Mouse (Mus musculus) bone marrow macrophage, adult 2 months (primary cell): ENCODE results near the gene Echdc2. TPM values are rescaled to one million over a fixed set of nuclear protein-coding genes. Genes with fewer than 3 reads are reported as not detected.
"Not testable (repeated sequence)": the region's sequence is repeated elsewhere in the genome, so short reads cannot be mapped to it uniquely, and the experiment has no call there.

Experiments used
- H3K27ac ChIP-seq: 2 replicates; pipeline ENCODE4 v1.5.1; 2012; ENCODE audit warnings: low read depth, low read length; ENCODE audit not compliant: insufficient read depth
- H3K4me1 ChIP-seq: 2 replicates; pipeline ENCODE4 v1.6.1; 2012; ENCODE audit warnings: low read length; ENCODE audit not compliant: control insufficient read depth, insufficient read depth
- H3K4me3 ChIP-seq: 2 replicates; pipeline ENCODE4 v1.5.1; 2012; ENCODE audit warnings: mild to moderate bottlenecking, low read length, moderate library complexity; ENCODE audit not compliant: insufficient read depth
- CTCF ChIP-seq: IDR thresholded peaks from 2 replicates; pipeline ENCODE4 v1.5.1; 2012; ENCODE audit warnings: low read depth, mild to moderate bottlenecking, low read length, moderate library complexity
- POLR2A ChIP-seq: IDR thresholded peaks from 2 replicates; pipeline ENCODE4 v1.6.1; 2012; ENCODE audit warnings: mild to moderate bottlenecking, low read depth, low read length, borderline replicate concordance
- polyA plus RNA-seq: library from polyadenylated mRNA; stranded (reverse); fragments of >200 nt; gene quantifications from 2 replicates; pipeline ENCODE4 v1.2.4, GENCODE M21; 2012; ENCODE audit not compliant: missing spikeins, insufficient read depth, insufficient read length

The Echdc2 gene
- polyA plus RNA-seq, 1 experiment: not detected

DNA sequence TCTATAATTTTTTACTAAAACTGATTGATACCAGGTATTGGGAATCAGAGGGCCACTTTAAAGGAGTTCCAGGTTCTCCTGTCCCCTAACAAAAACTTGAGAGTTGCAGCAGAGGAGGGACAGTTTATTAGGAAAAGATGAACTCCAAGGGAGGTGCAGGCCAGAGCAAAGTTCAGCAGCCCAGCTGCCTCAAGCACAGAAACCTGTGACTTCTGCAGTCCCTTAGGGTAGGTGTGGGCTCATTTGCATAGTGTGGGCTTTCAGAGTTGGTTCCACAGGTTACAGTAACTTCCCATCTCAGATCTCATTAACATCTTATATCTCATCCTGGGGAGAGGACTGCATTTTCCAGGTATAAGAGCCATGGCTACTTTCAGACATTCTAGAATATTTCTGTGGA lies 21.5 kb upstream of the Echdc2 start:
- Histone ChIP-seq H3K4me1 (no peaks in the 10 kb centered on the region), H3K27ac (no peak overlapping the region), H3K4me3 (no peak overlapping the region)
- TF ChIP-seq CTCF (no peak), POLR2A (no peak)

DNA sequence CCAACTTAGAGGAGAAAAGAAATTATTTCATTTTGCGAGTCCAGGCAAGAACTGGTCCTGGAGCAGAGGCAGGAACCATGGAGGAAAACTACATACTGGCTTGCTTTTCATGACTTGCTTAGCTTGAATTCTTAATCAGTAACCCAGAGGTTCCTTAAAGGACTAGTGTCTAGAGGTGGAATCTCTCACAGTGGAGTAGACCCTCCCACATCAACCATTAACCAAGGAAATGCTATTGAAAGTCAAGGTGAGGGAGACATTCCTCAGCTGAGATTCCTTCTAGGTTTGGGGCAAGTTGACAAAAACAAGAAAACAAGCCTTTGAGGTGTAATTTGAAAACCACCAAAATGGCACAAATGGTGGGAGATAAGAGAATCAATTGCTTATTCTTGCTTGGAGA lies 20.4 kb upstream of the Echdc2 start, which contains the start of gene Scp2:
TSS of gene Scp2 (minus strand) at position 119 of the 400 bp plus-strand sequence.
- Histone ChIP-seq H3K4me1 (no peaks in the 10 kb centered on the region), H3K27ac (no peak within 1 kb of the TSS), H3K4me3 (no peak within 1 kb of the TSS)
- TF ChIP-seq POLR2A (no peak), CTCF (no peak)

- not testable (repeated sequence) for H3K4me1 ChIP-seq, H3K27ac ChIP-seq, H3K4me3 ChIP-seq
These were observed 19.7 kb upstream of the Echdc2 start for GRCm38 (mm10) chr4:108145554-108145953.

- H3K27ac ChIP-seq, H3K4me3 ChIP-seq, H3K4me1 ChIP-seq: not testable (repeated sequence)
These were observed 10.1 kb upstream of the Echdc2 start for GRCm38 (mm10) chr4:108155141-108155540.

DNA sequence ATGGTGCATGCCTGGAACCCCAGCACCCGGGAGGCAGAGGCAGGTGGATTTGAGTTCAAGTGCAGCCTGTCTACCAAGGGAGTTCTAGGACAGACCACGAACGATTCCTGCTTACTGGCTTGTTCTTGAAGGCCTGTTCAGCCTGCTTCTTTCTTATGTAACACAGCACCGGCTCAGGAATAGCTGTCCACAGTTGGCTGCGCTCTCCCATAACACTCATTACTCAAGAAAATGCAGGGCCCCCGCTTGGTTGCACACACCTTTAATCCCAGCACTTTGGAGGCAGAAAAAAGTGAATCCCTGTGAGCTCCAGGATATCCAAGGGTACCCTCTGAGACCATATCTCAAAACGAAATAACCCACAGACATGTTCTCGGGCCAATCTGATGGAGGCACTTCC lies 3.3 kb upstream of the Echdc2 start:
- H3K4me3 ChIP-seq: no peak overlapping the region
- H3K4me1 ChIP-seq: peaks cover 3% of the 10 kb centered on the region
- no peak overlapping the region for H3K27ac ChIP-seq
- TF ChIP-seq CTCF: no peak
- no peak for TF ChIP-seq POLR2A

- TF ChIP-seq POLR2A (no peak), CTCF (no peak)
These were observed 1.9 kb upstream of the Echdc2 start for GRCm38 (mm10) chr4:108163291-108163690.

DNA sequence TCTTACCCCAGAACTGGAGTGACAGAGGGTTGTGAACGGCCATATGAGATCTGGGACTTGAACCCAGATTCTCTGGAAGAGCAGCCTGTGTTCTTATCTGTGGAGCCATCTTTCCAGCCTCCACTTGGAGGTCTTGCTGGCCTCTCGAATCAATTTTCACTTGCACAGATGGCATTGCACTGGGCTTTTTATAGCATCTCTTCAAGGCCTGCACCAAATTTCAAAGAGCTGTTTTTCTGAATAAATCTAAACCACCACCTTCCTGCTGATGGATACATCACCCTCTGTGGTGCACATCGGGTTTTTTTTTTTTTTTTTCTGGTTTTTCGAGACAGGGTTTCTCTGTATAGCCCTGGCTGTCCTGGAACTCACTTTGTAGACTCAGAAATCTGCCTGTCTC lies 1.6 kb downstream of the Echdc2 start:
- TF ChIP-seq CTCF (no peak), POLR2A (no peak)

More at GRCm38 (mm10) chr4:108163291-108163690, 1.9 kb upstream of the Echdc2 start:
- H3K4me3 ChIP-seq: no peak overlapping the region
- no peak overlapping the region for H3K27ac ChIP-seq
- peaks cover 3% of the 10 kb centered on the region for H3K4me1 ChIP-seq

DNA sequence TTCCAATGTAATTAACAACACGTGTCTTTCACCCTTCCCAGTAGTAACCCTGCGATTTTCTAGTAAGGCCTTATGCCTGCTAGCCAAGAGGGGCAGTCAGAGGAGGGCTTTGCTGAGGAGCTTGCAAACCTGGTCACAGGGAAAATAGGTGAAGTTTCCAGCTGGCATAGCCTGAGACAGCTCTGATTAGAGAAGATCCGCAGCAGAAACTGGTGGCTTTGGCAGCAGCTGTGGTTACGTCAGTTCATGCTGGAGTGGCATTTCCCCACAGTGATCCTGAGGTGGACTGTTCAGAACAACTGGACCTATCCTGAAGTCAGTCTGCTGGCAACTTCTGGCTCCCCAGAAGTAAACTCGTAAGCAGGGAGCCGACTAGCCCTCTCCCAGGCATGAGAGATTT lies 2.8 kb downstream of the Echdc2 start:
- no peak overlapping the region for H3K27ac ChIP-seq
- no peak overlapping the region for H3K4me3 ChIP-seq
- no peak for TF ChIP-seq POLR2A
- TF ChIP-seq CTCF: no peak
- peaks cover 9% of the 10 kb centered on the region for H3K4me1 ChIP-seq

More for the DNA sequence above, 1.6 kb downstream of the Echdc2 start:
- no peak overlapping the region for H3K27ac ChIP-seq
- H3K4me1 ChIP-seq: peaks cover 3% of the 10 kb centered on the region
- no peak overlapping the region for H3K4me3 ChIP-seq

DNA sequence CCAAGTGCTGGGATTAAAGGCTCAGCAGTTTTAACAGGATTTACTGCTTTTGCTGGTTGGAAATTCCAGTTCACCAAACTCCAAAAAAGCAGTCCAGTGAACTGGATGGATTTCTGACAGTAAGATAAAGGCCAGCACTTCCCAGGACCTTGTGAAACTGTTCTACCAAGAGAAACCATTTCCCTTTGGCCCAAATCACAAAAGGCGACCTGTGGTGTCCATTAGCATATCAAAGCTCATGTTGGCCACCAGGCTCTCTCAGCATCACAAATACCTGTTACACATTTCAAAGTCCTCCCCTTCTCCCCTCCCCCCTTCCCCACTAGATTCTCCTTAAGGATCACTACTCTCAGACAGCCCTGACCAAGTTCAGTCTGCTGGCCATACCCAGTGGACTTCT lies 17.0 kb downstream of the Echdc2 start:
- no peak overlapping the region for H3K4me3 ChIP-seq
- no peak for TF ChIP-seq CTCF
- no peak for TF ChIP-seq POLR2A
- H3K27ac ChIP-seq: no peak overlapping the region
- no peaks in the 10 kb centered on the region for H3K4me1 ChIP-seq

GRCm38 (mm10) chr4:108192821-108193323 lies 27.6 kb downstream of the Echdc2 start:
- no peak overlapping the region for H3K4me3 ChIP-seq
- no peak overlapping the region for H3K27ac ChIP-seq
- TF ChIP-seq CTCF: no peak
- TF ChIP-seq POLR2A: no peak
- H3K4me1 ChIP-seq: no peaks in the 10 kb centered on the region

DNA sequence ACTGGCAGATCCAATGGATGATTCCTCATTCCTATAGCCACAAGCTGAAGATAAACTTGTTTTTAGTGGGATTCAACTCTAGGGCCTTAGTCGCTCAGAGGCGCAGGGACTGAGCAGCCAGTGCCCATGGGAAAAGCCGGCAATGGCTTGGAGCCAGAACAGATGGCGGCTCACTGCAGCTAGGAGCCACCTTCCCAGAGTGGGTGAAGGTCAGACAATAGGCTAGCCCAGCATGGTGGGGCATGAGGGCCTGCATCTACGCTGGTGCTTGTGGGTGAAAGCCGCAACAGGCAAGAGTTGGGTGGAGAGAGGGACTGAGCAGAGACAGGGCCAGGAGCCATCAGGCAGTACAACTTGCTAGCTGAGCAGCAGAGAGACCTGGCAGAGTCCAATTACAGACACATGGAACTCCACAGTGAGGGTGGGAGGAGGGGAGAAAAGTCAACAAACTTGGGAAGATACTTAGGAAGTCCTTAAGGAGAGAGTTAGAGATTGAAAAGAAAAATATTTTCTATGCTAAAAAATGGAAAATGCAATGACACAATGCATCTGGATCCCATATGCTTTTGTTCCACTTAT lies 31.1 kb downstream of the Echdc2 start:
- H3K4me3 ChIP-seq: no peak overlapping the region

More for the DNA sequence above, 31.1 kb downstream of the Echdc2 start:
- H3K4me1 ChIP-seq: no peaks in the 10 kb centered on the region
- TF ChIP-seq POLR2A (no peak), CTCF (no peak)
- H3K27ac ChIP-seq: no peak overlapping the region
